Mouse (Mus musculus): ENCODE data around the gene B4galnt2.

DNA sequence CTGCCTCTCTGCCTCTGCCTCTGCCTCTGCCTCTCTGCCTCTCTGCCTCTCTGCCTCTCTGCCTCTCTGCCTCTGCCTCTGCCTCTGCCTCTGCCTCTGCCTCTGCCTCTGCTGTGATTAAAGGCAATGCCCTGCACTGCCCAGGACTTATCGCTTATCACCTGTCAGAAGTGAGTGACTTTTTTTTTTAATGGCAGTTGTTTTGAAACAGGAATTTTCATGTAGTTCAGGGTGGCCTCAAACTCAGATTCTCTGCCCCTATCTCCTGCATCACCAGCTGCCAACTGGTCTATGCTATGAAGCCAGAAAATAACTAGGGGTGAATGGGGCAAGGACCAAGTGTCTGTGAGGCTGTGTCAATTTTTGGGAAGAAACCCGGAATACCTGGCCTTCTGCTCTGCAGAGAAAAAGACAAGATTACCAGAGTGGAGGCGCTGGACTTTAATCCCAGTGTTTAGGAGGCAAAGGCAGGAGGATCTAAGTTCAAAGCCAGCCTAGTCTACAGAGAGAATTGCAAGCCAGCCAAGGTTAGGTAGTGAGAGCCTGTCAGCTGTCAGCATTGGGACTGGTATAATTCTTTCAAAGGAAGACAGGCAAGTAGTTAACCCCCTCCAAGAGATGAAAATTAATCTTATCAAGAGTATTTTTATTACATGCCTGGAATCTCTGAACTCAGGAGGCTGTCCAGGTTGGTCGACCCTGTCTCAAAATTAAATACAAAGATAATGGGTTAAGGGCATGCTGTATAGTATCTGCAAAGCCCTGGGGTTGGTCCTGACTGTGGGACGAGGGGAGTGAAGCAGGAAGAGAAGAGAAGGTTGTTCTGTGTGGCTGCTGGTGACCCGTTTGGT lies 88.1 kb downstream of the B4galnt2 start:
- TF ChIP-seq CTCF (IDR thresholded peaks at IDR 0.05; ENCODE audit: borderline replicate concordance, insufficient read depth, low read length) (no peak), POLR2A (IDR thresholded peaks at IDR 0.05; ENCODE audit: low read depth, low read length) (no peak)

Measured in embryonic fibroblast, embryonic 13.5 days (primary cell).